Mouse (Mus musculus) gastrocnemius, adult 8-10 months (tissue): Measurements from ENCODE around the gene Galnt18. TPM values are rescaled to one million over a fixed set of nuclear protein-coding genes. Genes with fewer than 3 reads are reported as not detected.

Experiments used
- DNase-seq, 2 experiments: peaks; one replicate each; pipeline ENCODE4 v3.0.0; 2022; ENCODE audit warnings: low spot score in 2 of 2
- total RNA-seq, 4 experiments: library from RNA; stranded (reverse); gene quantifications; 2 replicates each; pipeline ENCODE4 v1.2.4; 2022

Gene Galnt18
- total RNA-seq, 4 experiments from 2014 or later, result 1.7 to 3.1 (median 2.3) TPM

DNA sequence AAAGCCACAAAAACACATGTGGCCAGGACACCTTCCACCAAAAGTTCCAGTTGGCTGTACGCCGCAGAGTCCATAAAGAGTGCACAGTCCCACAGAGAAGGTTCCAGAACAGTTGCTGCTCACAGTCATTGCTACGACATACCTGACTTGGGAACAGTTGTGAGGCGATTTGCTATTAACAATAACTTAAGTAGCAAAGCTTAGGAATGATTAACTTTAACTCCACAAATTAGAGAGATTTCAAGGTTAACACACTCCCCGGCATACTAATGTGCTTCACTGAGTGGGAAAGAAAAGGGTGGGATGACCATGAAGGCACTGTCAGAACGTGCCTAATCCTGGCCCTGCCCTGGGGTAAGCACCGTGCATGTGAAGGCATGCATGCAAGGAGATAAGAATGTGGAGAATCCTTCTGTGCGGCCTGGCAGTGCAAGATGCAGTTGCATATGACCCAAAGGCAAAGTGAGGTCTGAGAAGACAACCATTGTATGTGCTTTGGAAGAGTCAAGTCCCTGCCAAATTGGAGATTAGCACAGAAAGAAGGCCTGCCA lies 8.5 kb downstream of the Galnt18 start:
- DNase-seq, result no peak

- DNase-seq, result no peak
Measured at GRCm38 (mm10) chr7:111770585-111770984, 9.2 kb downstream of the Galnt18 start.

- no peak for DNase-seq
Measured at GRCm38 (mm10) chr7:111766145-111766767, 13.5 kb downstream of the Galnt18 start.

- DNase-seq, result no peak
Measured at GRCm38 (mm10) chr7:111762754-111763153, 17.0 kb downstream of the Galnt18 start.

- no peak for DNase-seq
Measured at GRCm38 (mm10) chr7:111748571-111749071, 31.2 kb downstream of the Galnt18 start.

DNA sequence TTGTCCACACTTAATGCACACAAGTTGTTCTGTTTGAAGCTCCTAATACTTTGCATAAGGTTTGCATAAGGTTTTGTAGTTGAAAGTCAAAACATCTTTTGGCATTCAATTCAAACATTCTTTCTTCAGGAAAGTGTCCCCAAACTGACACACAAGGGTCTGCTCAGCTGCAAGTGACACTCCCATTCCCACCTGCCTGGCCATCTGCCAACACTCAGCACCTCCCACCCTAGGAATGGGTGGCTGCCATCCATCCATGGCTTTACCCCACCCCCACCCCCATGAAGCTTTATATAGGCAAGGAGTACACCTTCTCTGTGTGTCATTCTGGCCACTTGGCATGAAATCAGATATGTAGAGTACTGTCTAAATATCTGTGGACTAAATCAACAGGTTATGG lies 35.0 kb downstream of the Galnt18 start:
- no peak for DNase-seq

DNA sequence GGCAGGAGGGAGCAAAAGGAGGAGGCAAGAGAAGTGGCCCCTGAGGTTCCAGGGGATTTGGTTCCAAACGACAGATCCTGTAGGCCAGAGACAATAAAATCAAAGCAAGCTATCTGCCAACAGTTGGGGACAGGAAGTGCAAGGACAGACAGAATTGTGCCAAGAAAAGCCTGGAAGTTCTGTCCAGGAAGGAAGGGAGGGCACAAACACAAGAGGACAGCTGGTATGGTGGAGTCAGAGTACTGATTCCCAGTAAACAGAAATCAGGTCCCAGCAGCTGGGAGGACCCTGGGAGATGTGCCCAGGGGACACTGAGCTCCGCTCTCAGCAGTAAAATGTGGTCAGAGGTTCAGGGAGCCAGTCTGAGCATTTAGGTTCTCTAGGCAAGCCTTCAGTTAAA lies 38.2 kb downstream of the Galnt18 start:
- peak; percentile 22 to 27 for DNase-seq

DNA sequence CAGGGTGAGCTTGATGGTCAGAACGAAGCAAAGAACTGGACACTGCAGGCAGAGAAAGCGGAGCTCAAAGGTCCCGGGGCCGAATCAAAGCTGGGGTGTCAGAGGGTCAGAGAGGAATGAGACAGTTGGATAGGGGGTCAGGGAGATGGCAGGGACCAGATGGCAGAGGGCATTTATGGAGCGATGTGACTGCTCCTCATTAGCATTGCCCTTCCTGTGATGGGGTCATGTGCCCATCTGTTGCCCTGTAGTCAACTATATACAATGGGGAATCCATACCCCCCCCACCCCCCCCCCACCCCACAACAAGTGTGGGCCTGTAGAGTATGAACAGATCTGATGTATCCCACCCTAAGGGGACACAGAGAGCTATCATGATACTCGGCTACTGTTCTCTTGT lies 39.7 kb downstream of the Galnt18 start:
- DNase-seq, result no peak

DNA sequence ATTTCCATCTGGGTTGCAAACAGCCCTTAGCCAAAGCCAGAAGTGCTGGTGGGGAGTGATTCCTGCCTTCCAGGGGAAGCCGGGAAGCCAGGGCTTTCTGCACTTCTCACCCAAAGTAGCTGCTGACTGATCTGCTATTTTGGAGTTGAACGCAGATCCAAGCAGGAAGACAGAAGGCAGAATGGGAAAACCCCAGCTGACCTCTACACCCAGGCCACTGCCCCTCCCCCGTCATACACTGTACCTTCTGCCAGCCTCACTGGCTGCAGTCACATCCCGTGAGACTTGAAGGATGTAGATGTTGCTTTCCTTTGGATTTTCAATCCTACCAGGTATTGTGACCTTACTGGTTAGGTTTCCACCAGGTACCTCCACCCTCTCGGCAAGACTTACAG lies 40.4 kb downstream of the Galnt18 start:
- no peak for DNase-seq

DNA sequence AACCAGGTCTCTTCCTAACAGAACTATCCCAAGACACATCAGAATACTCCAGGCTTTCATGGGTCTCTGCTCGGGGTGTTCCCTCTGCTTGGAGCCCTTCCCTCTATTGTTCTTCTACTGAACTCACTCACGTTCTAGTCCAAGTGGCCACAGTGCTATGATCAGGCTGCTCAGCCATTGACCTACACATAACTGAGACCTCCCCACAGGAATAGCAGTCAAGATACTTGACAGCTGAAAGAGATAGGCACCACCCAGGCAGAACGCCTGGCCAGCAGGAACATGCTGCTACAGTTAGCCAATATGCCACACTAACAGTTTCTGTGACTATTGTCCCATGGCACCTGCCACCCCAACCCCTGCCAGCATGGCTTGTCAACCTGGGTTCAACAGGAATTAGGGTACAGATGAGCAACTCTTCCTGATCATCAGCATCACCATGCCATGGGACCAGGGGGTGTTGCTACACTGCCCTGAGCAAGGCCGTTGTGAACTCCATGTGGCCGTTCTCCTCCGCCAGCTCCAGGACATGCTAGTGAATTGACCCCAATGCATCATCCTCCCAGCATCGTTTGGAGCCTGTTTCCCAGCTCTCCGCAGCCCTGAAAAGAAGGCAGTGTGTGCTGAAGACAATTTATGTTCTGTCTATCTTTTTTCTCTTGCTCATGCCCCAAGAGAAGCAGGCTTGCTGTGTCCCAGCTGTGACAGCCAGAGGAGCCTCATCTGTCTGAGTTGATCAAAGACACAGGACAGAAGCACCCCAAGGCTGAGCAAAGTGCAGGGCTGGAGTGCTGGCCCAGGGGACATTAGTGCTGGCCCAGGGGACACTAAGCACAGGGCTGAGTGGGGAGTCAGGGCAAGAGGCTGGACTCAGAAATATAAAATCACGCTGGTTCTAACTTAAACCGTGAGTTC lies 41.1 kb downstream of the Galnt18 start:
- DNase-seq, result no peak

DNA sequence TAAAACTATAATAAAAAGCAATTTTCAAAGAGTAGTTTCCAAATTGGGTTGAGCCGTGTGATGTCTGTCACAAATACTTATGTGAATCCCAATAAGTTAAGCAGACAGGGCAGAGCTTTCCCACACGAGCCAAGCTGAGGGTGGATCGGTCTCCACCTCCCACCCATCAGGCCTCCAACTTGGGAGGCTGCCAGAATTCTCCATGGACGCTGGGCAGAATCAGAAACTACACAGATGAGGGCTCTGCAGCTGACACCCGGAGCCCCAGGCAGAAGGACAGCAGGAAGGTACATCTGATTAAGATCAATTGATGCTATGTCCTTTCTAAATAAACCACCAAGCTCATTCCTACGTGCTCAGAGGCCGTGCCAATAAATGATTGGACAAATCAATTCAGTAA lies 42.4 kb downstream of the Galnt18 start:
- DNase-seq, result no peak

GRCm38 (mm10) chr7:111736365-111736764 lies 43.4 kb downstream of the Galnt18 start:
- DNase-seq, result no peak

DNA sequence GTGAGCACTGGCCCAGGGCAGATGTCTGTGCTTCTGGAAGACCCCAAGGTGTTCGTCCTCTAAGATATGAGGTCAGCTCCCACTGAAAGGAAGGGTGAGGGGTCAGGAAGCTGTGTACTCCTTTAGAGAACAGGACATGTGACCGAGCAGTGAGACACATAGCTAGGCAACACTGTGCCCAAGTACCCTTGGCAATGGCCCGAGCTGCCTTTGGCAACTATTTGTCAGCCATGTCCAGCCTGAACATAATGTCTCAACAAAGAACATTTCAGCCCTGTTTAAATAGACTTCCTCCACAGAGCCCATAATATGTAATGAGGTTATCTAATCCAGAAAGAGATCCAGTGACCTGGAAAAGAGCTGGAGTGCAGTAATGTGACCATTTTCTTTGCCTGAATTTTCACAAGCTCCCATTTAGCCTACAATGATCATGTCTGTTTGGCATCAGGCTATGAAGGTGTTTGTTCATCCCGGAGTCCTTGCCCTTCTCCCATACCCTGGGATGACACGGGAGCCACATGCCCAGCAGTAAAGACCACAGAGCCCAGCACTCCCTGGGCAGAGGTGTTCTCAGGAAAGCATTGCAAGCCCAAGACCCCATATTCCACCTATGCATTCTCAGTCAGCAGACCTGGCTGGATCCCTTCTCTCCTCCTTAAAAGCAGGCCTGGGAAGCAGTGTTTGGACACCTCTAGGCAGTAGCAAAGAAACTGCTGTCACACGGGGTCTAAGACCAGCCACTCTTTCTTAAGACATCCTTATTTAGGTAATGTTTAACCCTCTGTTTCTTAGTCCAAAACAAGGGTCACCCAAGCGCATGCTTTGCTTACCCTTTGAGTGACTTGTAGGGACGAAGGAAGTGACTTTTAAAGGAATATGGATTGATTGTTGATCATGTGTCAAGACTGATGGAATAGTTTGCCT lies 49.2 kb downstream of the Galnt18 start:
- no peak for DNase-seq

- no peak for DNase-seq
Measured at GRCm38 (mm10) chr7:111726928-111727327, 52.8 kb downstream of the Galnt18 start.

GRCm38 (mm10) chr7:111724730-111725129 lies 55.0 kb downstream of the Galnt18 start:
- no peak for DNase-seq

DNA sequence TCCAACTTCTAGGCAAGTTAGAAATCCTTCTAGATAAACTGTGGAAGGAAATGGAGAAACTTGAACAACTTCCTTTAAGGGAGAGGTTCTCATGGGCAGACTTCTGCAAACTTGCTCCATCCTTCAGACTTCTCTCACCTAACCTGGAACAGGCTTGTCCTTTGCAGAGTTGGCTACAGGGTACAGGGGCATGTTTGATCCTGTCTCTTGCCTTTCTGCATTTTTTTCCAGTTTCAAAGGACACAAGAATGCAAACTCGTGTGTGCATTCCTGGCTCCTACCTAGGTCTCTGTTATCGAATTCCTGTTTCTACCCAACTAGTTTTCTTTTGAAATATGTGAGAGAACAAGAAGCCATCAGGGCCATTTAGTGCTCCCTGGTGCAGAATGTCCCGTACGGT lies 55.8 kb downstream of the Galnt18 start:
- DNase-seq, result no peak

- no peak for DNase-seq
Measured at GRCm38 (mm10) chr7:111721308-111721698, 58.5 kb downstream of the Galnt18 start.

GRCm38 (mm10) chr7:111720511-111721307 lies 59.1 kb downstream of the Galnt18 start:
- peak in 1 of 2 experiments; percentile 35 for DNase-seq

GRCm38 (mm10) chr7:111718900-111719299 lies 60.9 kb downstream of the Galnt18 start:
- DNase-seq, result peak in 1 of 2 experiments; percentile 9

DNA sequence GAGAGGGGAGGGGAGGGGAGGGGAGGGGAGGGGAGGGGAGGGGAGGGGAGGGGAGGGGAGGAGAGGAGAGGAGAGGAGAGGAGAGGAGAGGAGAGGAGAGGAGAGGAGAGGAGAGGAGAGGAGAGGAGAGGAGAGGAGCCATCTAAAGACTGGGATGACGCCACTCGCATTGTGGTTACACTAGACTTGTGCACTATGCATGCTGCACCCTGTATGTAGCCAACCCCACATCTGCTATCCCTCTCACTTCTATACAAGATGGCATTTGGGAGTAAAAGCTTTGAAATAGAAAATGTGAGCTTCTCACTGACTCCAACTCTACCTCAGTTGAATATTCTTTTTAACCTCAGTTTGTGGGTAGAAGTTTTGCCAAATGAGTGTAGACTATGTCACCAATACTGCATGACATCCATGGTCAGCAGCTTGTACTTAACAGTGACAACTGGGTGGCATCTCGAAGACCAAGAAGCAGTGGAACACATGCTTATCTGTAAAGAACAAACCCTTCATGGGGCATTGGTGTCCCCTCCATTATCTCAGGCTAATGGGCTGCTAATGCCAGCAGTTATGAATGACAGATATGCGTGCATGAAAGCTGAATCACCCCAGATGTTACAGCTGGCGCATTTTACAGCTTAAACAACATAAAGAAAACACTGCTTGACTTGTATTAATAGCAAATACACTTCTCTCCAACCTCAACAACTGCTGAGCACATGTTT lies 65.0 kb downstream of the Galnt18 start:
- DNase-seq, result no peak
